Mouse (Mus musculus) heart, embryonic 11.5 days (tissue): Measurements from ENCODE around the gene M1ap. TPM values are rescaled to one million over a fixed set of nuclear protein-coding genes. Genes with fewer than 3 reads are reported as not detected.
A peak's percentile ranks its signal among the peaks of the same experiment; 100 is the strongest.

Source experiments
- ATAC-seq: fragments of 200-750 bp; cut with Nextera tagmentation; replicated peaks from 2 replicates; pipeline ENCODE4 v1.8.0; 2017; ENCODE audit warnings: moderate library complexity; ENCODE audit not compliant: insufficient number of reproducible peaks, low FRiP score, low TSS enrichment
- H3K27ac ChIP-seq: fragments of 300-500 bp; sonication (generic); 2 replicates; pipeline ENCODE4 v1.5.1; 2014; ENCODE audit warnings: mild to moderate bottlenecking, low read depth, low read length
- H3K27me3 ChIP-seq: fragments of 300-500 bp; sonication (generic); 2 replicates; pipeline ENCODE4 v1.6.1; 2014; ENCODE audit warnings: mild to moderate bottlenecking, low read length, mixed read lengths; ENCODE audit not compliant: control insufficient read depth, insufficient read depth
- H3K36me3 ChIP-seq: fragments of 300-500 bp; sonication (generic); 2 replicates; pipeline ENCODE4 v1.6.1; 2014; ENCODE audit warnings: mild to moderate bottlenecking, low read length, moderate library complexity, mixed read lengths; ENCODE audit not compliant: control insufficient read depth, insufficient read depth
- H3K4me1 ChIP-seq: fragments of 300-500 bp; sonication (generic); 2 replicates; pipeline ENCODE4 v1.6.1; 2014; ENCODE audit warnings: low read length; ENCODE audit not compliant: control insufficient read depth, insufficient read depth
- H3K4me2 ChIP-seq: fragments of 300-500 bp; sonication (generic); 2 replicates; pipeline ENCODE4 v1.6.1; 2014; ENCODE audit warnings: mild to moderate bottlenecking, moderate library complexity
- H3K4me3 ChIP-seq: fragments of 300-500 bp; sonication (generic); 2 replicates; pipeline ENCODE4 v1.5.1; 2014; ENCODE audit warnings: low read depth, low read length
- H3K9ac ChIP-seq: fragments of 300-500 bp; sonication (generic); 2 replicates; pipeline ENCODE4 v1.6.1; 2014; ENCODE audit warnings: mild to moderate bottlenecking, low read depth, low read length, moderate library complexity
- H3K9me3 ChIP-seq: fragments of 300-500 bp; sonication (generic); replicated peaks from 2 replicates; pipeline ENCODE4 v1.6.1; 2016; ENCODE audit warnings: low read length; ENCODE audit not compliant: control insufficient read depth
- WGBS: fragments of 180-500 bp; shearing (Covaris S2); extraction: QIAGEN DNeasy Blood & Tissue Kit; methylation state at CpG from one replicate; pipeline ENCODE4 v1.1.7; 2014; ENCODE audit not compliant: insufficient replicate concordance; 5-methylcytosine and 5-hydroxymethylcytosine counted together
- polyA plus RNA-seq: library from polyadenylated mRNA; unstranded; fragments of >200 nt; fragmentation: Nextera tagmentation; extraction: Ambion mirVana; gene quantifications from 2 replicates; pipeline ENCODE4 v1.2.1, GENCODE M21; 2014

M1ap gene
- polyA plus RNA-seq, 1 experiment from 2014 or later = 0.70 TPM

DNA sequence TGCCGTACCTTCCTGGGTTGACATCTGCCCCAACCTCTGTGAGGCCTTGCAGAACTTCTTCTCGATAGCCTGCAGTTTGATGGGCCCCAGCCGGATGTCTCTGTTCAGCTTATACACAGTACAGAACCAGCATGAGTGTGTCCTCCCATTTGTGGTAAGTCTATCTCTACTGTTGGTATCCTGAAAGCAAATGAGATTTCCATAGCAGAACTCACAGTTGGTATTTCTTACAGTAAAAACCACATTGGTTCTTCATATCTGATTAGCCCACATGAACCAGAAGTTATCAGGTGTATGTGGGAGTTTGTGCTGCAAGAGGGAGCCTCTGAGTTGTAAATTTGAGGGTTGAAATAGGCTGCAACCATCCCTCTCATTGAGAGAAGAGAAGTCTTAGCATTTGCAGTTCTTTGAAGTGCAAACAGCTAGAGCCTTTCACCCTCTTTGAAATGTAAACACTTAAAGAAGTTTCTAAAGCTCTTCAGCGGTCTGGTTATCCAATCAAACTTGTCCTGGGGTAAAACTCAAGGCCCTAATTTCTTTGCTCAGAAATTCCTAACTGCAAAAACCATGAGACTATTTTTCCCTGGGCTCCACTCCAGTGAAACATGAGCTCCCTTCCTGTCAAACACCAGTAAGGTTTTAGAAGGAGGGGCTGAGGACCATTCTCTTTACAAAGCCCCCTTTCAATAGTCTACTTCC is 10.0 kb downstream of the M1ap start:
- 0 out of 2 replicates have a peak overlapping the region, but pooled peaks have one; percentile 18 for H3K27ac ChIP-seq
- no peak overlapping the region for H3K9ac ChIP-seq
- no peak for ATAC-seq
- no peak overlapping the region for H3K4me2 ChIP-seq
- H3K27me3 ChIP-seq = no peaks in the 10 kb centered on the region
- no peaks in the 10 kb centered on the region for H3K4me1 ChIP-seq
- no peaks in the 10 kb centered on the region for H3K9me3 ChIP-seq
- 44% methylated on average over 4 of the region's 4 CpGs for WGBS
- no peak overlapping the region for H3K4me3 ChIP-seq
- H3K36me3 ChIP-seq = no peaks in the 10 kb centered on the region

DNA sequence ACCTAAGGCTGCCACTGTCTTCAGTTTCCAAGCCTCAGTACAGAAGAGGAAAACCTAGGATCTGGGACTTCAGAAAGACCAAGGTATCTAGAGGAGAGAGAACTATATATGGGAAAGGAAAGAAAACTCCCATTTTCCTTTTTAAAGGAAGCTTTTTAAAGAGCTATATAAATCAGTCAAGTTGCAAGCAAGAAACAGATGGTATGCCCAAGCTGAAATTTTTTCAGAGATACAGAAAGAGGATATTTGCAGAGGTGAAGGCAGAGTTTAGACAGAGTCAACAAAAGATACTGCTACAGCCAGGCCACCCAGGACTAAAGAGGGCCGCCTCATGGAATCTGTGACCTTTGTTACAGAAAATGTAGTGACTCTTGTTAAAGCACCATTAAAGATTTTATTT is 15.0 kb downstream of the M1ap start:
- Histone ChIP-seq H3K27me3 (no peaks in the 10 kb centered on the region), H3K9ac (no peak overlapping the region), H3K4me1 (no peaks in the 10 kb centered on the region), H3K4me3 (no peak overlapping the region), H3K27ac (no peak overlapping the region), H3K9me3 (no peaks in the 10 kb centered on the region), H3K4me2 (no peak overlapping the region), H3K36me3 (no peaks in the 10 kb centered on the region)
- 64% methylated on average over 1 of the region's 1 CpGs for WGBS
- no peak for ATAC-seq

GRCm38 (mm10) chr6:82969249-82970084 is 22.8 kb downstream of the M1ap start:
- no peak for ATAC-seq

GRCm38 (mm10) chr6:82971031-82971430 is 24.3 kb downstream of the M1ap start:
- Histone ChIP-seq H3K27ac (no peak overlapping the region), H3K27me3 (peaks cover 6% of the 10 kb centered on the region), H3K36me3 (no peaks in the 10 kb centered on the region), H3K4me3 (no peak overlapping the region), H3K9me3 (no peaks in the 10 kb centered on the region), H3K4me2 (no peak overlapping the region), H3K9ac (no peak overlapping the region), H3K4me1 (no peaks in the 10 kb centered on the region)
- ATAC-seq = 0 out of 2 replicates have a peak, but pooled peaks have one; percentile 52
- WGBS = 13% methylated on average over 5 of the region's 5 CpGs

More at GRCm38 (mm10) chr6:82969249-82970084, 22.8 kb downstream of the M1ap start:
- Histone ChIP-seq H3K4me3 (no peak overlapping the region), H3K4me2 (no peak overlapping the region), H3K9ac (no peak overlapping the region), H3K4me1 (no peaks in the 10 kb centered on the region), H3K9me3 (no peaks in the 10 kb centered on the region), H3K27me3 (peaks cover 6% of the 10 kb centered on the region), H3K27ac (no peak overlapping the region), H3K36me3 (no peaks in the 10 kb centered on the region)
- WGBS = 68% methylated on average over 6 of the region's 6 CpGs

DNA sequence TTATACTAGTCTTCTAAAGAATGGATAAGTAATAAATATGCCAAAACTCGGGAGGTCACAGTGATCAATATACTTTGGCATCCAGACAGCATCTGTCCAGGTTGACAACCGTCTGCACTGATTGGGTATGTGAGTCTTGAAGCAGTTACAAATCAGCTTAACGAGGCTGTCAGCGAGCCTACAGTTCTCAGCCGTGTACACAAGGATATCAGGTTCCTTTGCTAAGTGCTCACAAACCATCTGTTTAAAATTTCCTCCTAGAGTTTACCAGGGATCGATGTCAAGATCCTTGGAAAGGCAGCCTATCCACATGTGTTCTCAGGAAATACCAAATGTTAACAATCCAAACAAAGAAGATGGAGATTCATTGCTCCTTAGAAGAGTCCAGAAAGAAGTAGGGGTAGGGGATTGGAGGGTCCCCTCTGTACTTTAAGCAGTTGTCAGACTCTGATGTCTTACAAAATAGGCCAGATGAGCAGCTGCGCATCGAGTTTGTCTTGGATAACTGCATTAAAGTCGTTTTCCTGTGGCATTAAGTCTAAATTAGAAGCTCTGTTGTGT is 40.8 kb downstream of the M1ap start:
- Histone ChIP-seq H3K4me3 (no peak overlapping the region), H3K36me3 (no peaks in the 10 kb centered on the region), H3K4me1 (no peaks in the 10 kb centered on the region), H3K9me3 (no peaks in the 10 kb centered on the region), H3K27me3 (peaks cover 8% of the 10 kb centered on the region), H3K9ac (no peak overlapping the region), H3K4me2 (no peak overlapping the region), H3K27ac (no peak overlapping the region)
- 34% methylated on average over 9 of the region's 9 CpGs for WGBS
- no peak for ATAC-seq

DNA sequence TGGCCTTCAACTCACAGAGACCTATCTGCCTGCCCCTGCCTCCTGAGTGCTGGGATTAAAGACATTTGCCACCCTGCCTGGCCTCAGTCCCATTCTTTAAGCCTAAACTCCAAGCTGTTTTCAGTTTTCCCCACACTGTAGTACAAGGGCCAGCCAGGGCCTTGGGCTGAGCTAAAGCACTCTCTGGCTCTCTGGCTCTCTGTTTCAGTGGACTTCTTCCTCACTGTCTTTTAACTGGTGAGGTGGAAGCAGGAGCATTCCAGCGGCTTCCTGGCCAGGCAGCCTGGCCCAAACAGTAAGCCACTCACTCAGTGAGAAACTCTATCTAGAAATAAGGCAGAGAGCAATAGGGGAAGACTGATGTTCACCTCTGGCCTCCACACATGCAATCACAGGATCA is 47.0 kb downstream of the M1ap start:
- peaks cover 8% of the 10 kb centered on the region; the same call in 1 of the 2 replicates for H3K4me1 ChIP-seq
- H3K4me2 ChIP-seq = no peak overlapping the region
- H3K27me3 ChIP-seq = peaks cover 5% of the 10 kb centered on the region; the same call in 1 of the 2 replicates
- no peak for ATAC-seq
- no peaks in the 10 kb centered on the region for H3K9me3 ChIP-seq
- H3K27ac ChIP-seq = no peak overlapping the region
- H3K9ac ChIP-seq = no peak overlapping the region
- 36% methylated on average over 1 of the region's 1 CpGs for WGBS
- no peaks in the 10 kb centered on the region for H3K36me3 ChIP-seq
- H3K4me3 ChIP-seq = no peak overlapping the region

DNA sequence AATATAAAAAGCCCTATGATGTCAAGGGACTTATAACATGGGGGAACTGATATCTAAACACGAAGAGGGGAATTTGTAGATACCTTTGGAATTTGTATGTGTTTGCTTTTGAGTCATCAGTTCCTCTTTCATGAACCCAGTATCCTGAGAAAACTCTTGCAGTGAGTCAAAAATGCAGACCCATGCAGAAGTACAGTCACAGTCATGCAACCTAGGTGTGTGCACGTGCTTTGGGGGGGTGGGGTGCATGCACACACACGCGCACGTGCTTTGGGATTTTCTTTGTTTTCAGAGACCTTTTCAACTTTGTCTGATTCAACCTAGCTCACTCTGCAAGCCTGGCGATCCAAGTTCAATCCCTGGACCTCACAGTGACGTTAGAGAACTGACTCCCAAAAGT is 47.7 kb downstream of the M1ap start:
- H3K9me3 ChIP-seq = no peaks in the 10 kb centered on the region
- WGBS = 77% methylated on average over 7 of the region's 7 CpGs
- ATAC-seq = no peak

GRCm38 (mm10) chr6:82996740-82997315 is 50.1 kb downstream of the M1ap start:
- H3K36me3 ChIP-seq = no peaks in the 10 kb centered on the region
- H3K4me1 ChIP-seq = peaks cover 8% of the 10 kb centered on the region; the same call in 1 of the 2 replicates
- WGBS = 9% methylated on average over 11 of the region's 11 CpGs
- peak overlapping the region; percentile 63; the same call in 1 of the 2 replicates for H3K27ac ChIP-seq
- H3K4me2 ChIP-seq = peak overlapping the region; percentile 61
- H3K4me3 ChIP-seq = peak overlapping the region; percentile 3; the same call in 1 of the 2 replicates
- H3K9me3 ChIP-seq = no peaks in the 10 kb centered on the region
- H3K27me3 ChIP-seq = no peaks in the 10 kb centered on the region
- ATAC-seq = peak; percentile 86
- no peak overlapping the region; the same call in 1 of the 2 replicates for H3K9ac ChIP-seq

More for the DNA sequence above, 47.7 kb downstream of the M1ap start:
- H3K9ac ChIP-seq = no peak overlapping the region
- H3K4me3 ChIP-seq = no peak overlapping the region
- no peak overlapping the region for H3K4me2 ChIP-seq
- H3K36me3 ChIP-seq = no peaks in the 10 kb centered on the region
- H3K27me3 ChIP-seq = peaks cover 5% of the 10 kb centered on the region; the same call in 1 of the 2 replicates
- no peak overlapping the region for H3K27ac ChIP-seq
- peaks cover 8% of the 10 kb centered on the region; the same call in 1 of the 2 replicates for H3K4me1 ChIP-seq
